ENCODE assay signal across 21 mouse cellular contexts in the genomic region with DNA sequence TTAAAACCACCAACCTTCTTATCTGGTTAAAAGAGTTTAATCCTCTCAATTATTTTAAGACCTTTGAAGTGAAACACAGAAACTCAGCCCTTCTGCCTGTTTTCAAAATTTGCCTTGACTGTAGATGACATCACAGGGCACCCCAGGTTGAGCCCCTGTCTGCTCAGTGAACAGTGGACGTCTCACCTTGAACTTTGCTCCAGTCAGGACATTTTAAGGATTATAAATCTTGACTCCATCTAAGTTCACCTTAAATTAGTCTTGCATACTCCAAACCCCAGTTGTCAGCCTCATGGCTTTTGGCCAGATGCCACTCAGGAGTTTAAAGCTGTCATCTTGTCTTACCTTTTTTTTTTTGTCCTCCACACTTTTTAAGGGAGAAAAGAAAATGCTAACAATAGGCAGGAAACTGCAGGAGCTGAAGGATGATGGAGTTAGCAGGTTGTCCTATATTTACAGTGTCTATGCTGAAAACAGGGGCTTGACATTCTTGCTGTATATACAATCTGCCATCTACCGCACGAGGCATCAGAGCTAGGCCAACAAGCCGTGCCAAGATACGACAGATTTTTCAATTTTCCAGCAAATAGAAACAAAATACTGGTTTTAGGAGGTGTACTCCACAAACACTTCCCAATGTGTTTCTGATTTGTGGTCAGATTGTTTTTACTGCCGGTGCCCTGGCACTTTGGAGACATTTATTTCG.
DNase-seq lines count a peak whose midpoint lies in the region; ATAC-seq and TF ChIP-seq lines count a peak whose summit lies in the region.
"Had no signal": no experiment of that assay in that cellular context is flagged by ENCODE, and none has a peak within 500 bp of the region (broad histone marks: within the 10 kb centered on the region; RNA-seq: fewer than 3 reads in every experiment).

No protein-coding gene starts in this region.

- WGBS in limb, embryonic 14.5 days: 27% methylated on average over 7 of the region's 7 CpGs

- intact Hi-C loops in left cerebral cortex, postnatal 4 days (cut with DNase I): no loop called here
- intact Hi-C loops in left cerebral cortex, adult 2 months (cut with DNase I): no loop called here

- peak; percentile 3 to 58 for DNase-seq in adrenal gland, adult (ENCODE audit: inconsistent age in 2 of 2, low spot score in 1 of 2)
- no peak for DNase-seq in adrenal gland, postnatal 4 days (ENCODE audit: low spot score in 2 of 2)
- peak; percentile 4 for DNase-seq in left cerebral cortex, postnatal 4 days
- DNase-seq in left cerebral cortex, adult 2 months (ENCODE audit: extremely low spot score in 1 of 2, low spot score in 2 of 2): no peak
- DNase-seq in fibroblast of lung, adult 2 months (ENCODE audit: low read depth): peak; percentile 22
- DNase-seq in limb, embryonic 14.5 days (ENCODE audit: low spot score): peak; percentile 73
- no peak for DNase-seq in neural tube, embryonic 10.5 days (ENCODE audit: extremely low spot score, low spot score)
- no peak for DNase-seq in Muller cell, postnatal 12 days (ENCODE audit: inconsistent ontology term)
- DNase-seq: heart, adult 11 months; liver, embryonic 13.5 days; lung, postnatal 14 days; thymus, postnatal 36 days had no signal

- H3K4me3 ChIP-seq in left cerebral cortex, adult 2 months: no peak overlapping the region
- H3K4me3 ChIP-seq in limb, embryonic 14.5 days (replicated peaks; ENCODE audit: low read length): no peak overlapping the region
- H3K4me3 ChIP-seq: erythroblast, embryonic 14.5 days; hindbrain, embryonic 12.5 days; intestine, embryonic 15.5 days; kidney, embryonic 15.5 days; layer of hippocampus, adult 2 months; liver, embryonic 13.5 days; midbrain, embryonic 10.5 days; neural tube, embryonic 15.5 days had no signal

- no peak overlapping the region for H3K9ac ChIP-seq in limb, embryonic 14.5 days (ENCODE audit: low read depth, low read length, severe bottlenecking)
- H3K9ac ChIP-seq: hindbrain, embryonic 12.5 days; intestine, embryonic 15.5 days; kidney, embryonic 15.5 days; liver, embryonic 13.5 days; neural tube, embryonic 15.5 days had no signal

- no peaks in the 10 kb centered on the region for H3K36me3 ChIP-seq in limb, embryonic 14.5 days (ENCODE audit: control insufficient read depth, insufficient read depth, low read length)
- H3K36me3 ChIP-seq: hindbrain, embryonic 12.5 days; intestine, embryonic 15.5 days; kidney, embryonic 15.5 days; liver, embryonic 13.5 days; midbrain, embryonic 10.5 days; neural tube, embryonic 15.5 days had no signal

- TF ChIP-seq POLR2A in limb, embryonic 14.5 days (IDR thresholded peaks at IDR 0.05; ENCODE audit: borderline replicate concordance, extremely low read depth, insufficient read depth, insufficient read length): no peak

- no peak overlapping the region for H3K4me2 ChIP-seq in limb, embryonic 14.5 days (replicated peaks; ENCODE audit: low read depth, low read length, severe bottlenecking)
- H3K4me2 ChIP-seq: hindbrain, embryonic 12.5 days; intestine, embryonic 15.5 days; kidney, embryonic 15.5 days; liver, embryonic 13.5 days; neural tube, embryonic 15.5 days had no signal

- H3K27ac ChIP-seq in left cerebral cortex, adult 2 months: no peak overlapping the region
- H3K27ac ChIP-seq in limb, embryonic 14.5 days (replicated peaks; ENCODE audit: low read depth, low read length): no peak overlapping the region
- H3K27ac ChIP-seq: hindbrain, embryonic 12.5 days; intestine, embryonic 15.5 days; kidney, embryonic 15.5 days; layer of hippocampus, adult 2 months; liver, embryonic 13.5 days; midbrain, embryonic 10.5 days; neural tube, embryonic 15.5 days had no signal

- H3K27me3 ChIP-seq in limb, embryonic 14.5 days (ENCODE audit: control insufficient read depth, insufficient read depth, low read length): no peaks in the 10 kb centered on the region
- H3K27me3 ChIP-seq: CH12.LX; hindbrain, embryonic 12.5 days; intestine, embryonic 15.5 days; kidney, embryonic 15.5 days; liver, embryonic 13.5 days; neural tube, embryonic 15.5 days had no signal

- peak; percentile 75 for ATAC-seq in limb, embryonic 14.5 days (ENCODE audit: low FRiP score, low read depth)
- ATAC-seq: activated CD4-positive, CD25-positive, alpha-beta regulatory T cell, adult 4 months; intestine, embryonic 15.5 days had no signal

- H3K4me1 ChIP-seq in limb, embryonic 14.5 days (ENCODE audit: control insufficient read depth, insufficient read depth, low read length): peaks cover 12% of the 10 kb centered on the region
- H3K4me1 ChIP-seq: hindbrain, embryonic 12.5 days; intestine, embryonic 15.5 days; kidney, embryonic 15.5 days; liver, embryonic 13.5 days; neural tube, embryonic 15.5 days had no signal

- H3K9me3 ChIP-seq in limb, embryonic 14.5 days (ENCODE audit: control insufficient read depth, low read length): 0 out of 2 replicates have a peak, but pooled peaks cover 3% of the 10 kb centered on the region
- H3K9me3 ChIP-seq: hindbrain, embryonic 12.5 days; intestine, embryonic 15.5 days; kidney, embryonic 15.5 days; liver, embryonic 13.5 days; midbrain, embryonic 10.5 days; neural tube, embryonic 15.5 days had no signal

- no peak for TF ChIP-seq CTCF in left cerebral cortex, adult 2 months (IDR thresholded peaks at IDR 0.05)

Comparison
In these comparisons a context has a peak if more than half of its experiments do, and no peak if none do; other contexts are left out.
1. DNase-seq: peak in adrenal gland, adult (2 of 2), left cerebral cortex, postnatal 4 days (single experiment), fibroblast of lung, adult 2 months (single experiment) and limb, embryonic 14.5 days (single experiment); none in adrenal gland, postnatal 4 days (0 of 2), left cerebral cortex, adult 2 months (0 of 2), neural tube, embryonic 10.5 days (single experiment) and Muller cell, postnatal 12 days (single experiment).